Comparison of ENCODE assay signal across 8 mouse cellular contexts in genomic region chr2:92947981-92948698, GRCm38 (mm10). TPM values are rescaled to one million over a fixed set of nuclear protein-coding genes. Genes with fewer than 3 reads are reported as not detected.
DNase-seq lines count a peak whose midpoint lies in the region; ATAC-seq and TF ChIP-seq lines count a peak whose summit lies in the region.

No protein-coding gene starts in this region.

- H3K27me3 ChIP-seq in limb, embryonic 12.5 days, result peaks cover 19% of the 10 kb centered on the region; the same call in 1 of the 2 replicates

- no peak for TF ChIP-seq CTCF in layer of hippocampus, adult 2 months (conservative IDR thresholded peaks at IDR 0.05)
- no peak for TF ChIP-seq CTCF in gastrocnemius, adult 2 months (IDR thresholded peaks at IDR 0.05)

- WGBS in limb, embryonic 12.5 days, result 1% methylated on average over 12 of the region's 12 CpGs

- H3K9me3 ChIP-seq in limb, embryonic 12.5 days, result no peaks in the 10 kb centered on the region

- no peak for DNase-seq in layer of hippocampus, adult 2 months (ENCODE audit: low spot score in 2 of 2)
- DNase-seq in layer of hippocampus, adult 18-20 months (ENCODE audit: low spot score in 2 of 2), result no peak
- peak; percentile 36 for DNase-seq in adrenal gland, postnatal 10 days
- peak; percentile 71 for DNase-seq in gastrocnemius, adult 2 months
- peak; percentile 83 for DNase-seq in thymus, postnatal 0 days (ENCODE audit: low spot score)
- DNase-seq in liver, result no peak

- H3K9ac ChIP-seq in limb, embryonic 12.5 days (replicated peaks), result peak overlapping the region; percentile 27; the same call in 1 of the 2 replicates

- peak overlapping the region; percentile 42 for H3K4me2 ChIP-seq in limb, embryonic 12.5 days

- ATAC-seq in limb, embryonic 12.5 days (ENCODE audit: insufficient number of reproducible peaks, insufficient read depth, low FRiP score, low TSS enrichment, low read depth), result no peak
- no peak for ATAC-seq in inflammation-experienced regulatory T-cells, adult 6 months

- intact Hi-C loops in gastrocnemius, adult 2 months (cut with DNase I), result no loop called here

- no peak overlapping the region for H3K4me3 ChIP-seq in layer of hippocampus, adult 2 months
- H3K4me3 ChIP-seq in gastrocnemius, adult 2 months, result no peak overlapping the region
- H3K4me3 ChIP-seq in limb, embryonic 12.5 days (replicated peaks), result no peak overlapping the region

- peaks cover 23% of the 10 kb centered on the region for H3K4me1 ChIP-seq in limb, embryonic 12.5 days (replicated peaks)

- H3K27ac ChIP-seq in layer of hippocampus, adult 2 months, result peak overlapping the region; percentile 69; the same call in 1 of the 2 replicates
- H3K27ac ChIP-seq in gastrocnemius, adult 2 months, result no peak overlapping the region
- no peak overlapping the region for H3K27ac ChIP-seq in limb, embryonic 12.5 days

- H3K36me3 ChIP-seq in limb, embryonic 12.5 days, result no peaks in the 10 kb centered on the region

RNA-seq across cellular contexts. Expression of gene Syt13, which starts 33.2 kb away (rescaled TPM):
- total RNA-seq in layer of hippocampus, adult 2 months (2021), result 100 to 1,000 TPM; 153 to 163 TPM
- total RNA-seq in layer of hippocampus, adult 18-20 months (2021), result 100 to 1,000 TPM; 141 to 158 TPM
- total RNA-seq in adrenal gland, postnatal 10 days (2021), result 1 to 10 TPM in 1 of 2 experiments, under 1 TPM in 1; 0.97 to 1.1 TPM
- under 1 TPM in 1 of 2 experiments, not detected in 1; 0.06 TPM for total RNA-seq in gastrocnemius, adult 2 months (2021)
- 5.4 and 6.5 TPM in 2 replicates for polyA plus RNA-seq in limb, embryonic 12.5 days (2016; fragmentation: Nextera tagmentation; extraction: Ambion mirVana)
- polyA plus RNA-seq in thymus, postnatal 0 days (2015; fragmentation: Nextera tagmentation; extraction: Ambion mirVana), result 22.7 and 28.2 TPM in 2 replicates
- not detected for polyA plus RNA-seq in inflammation-experienced regulatory T-cells, adult 6 months (2017; shearing (Covaris generic))

Comparison
In these comparisons a context has a peak if more than half of its experiments do, and no peak if none do; other contexts are left out.
1. DNase-seq: peak in adrenal gland, postnatal 10 days (single experiment), gastrocnemius, adult 2 months (single experiment) and thymus, postnatal 0 days (single experiment); none in layer of hippocampus, adult 2 months (0 of 2), layer of hippocampus, adult 18-20 months (0 of 2) and liver (single experiment).
2. RNA of gene Syt13, which starts 33.2 kb away (total RNA-seq): 153 to 163 TPM in layer of hippocampus, adult 2 months and 141 to 158 TPM in layer of hippocampus, adult 18-20 months; 0.97 to 1.1 TPM in adrenal gland, postnatal 10 days and 0.06 TPM in gastrocnemius, adult 2 months; every median in the first group is over 10 times any median in the second.